Mouse (Mus musculus): ENCODE results near the gene Col16a1. TPM values are rescaled to one million over a fixed set of nuclear protein-coding genes. Genes with fewer than 3 reads are reported as not detected.

The Col16a1 gene
- total RNA-seq, 2 experiments from 2014 or later: 3.5 to 7.9 TPM

- no peak for TF ChIP-seq CTCF (IDR thresholded peaks at IDR 0.05)
- H3K27ac ChIP-seq: no peak overlapping the region
- DNase-seq: no peak
- intact Hi-C loops (cut with DNase I): no loop called here
- H3K4me3 ChIP-seq: no peak overlapping the region
Observed at GRCm38 (mm10) chr4:130130082-130130481, 82.4 kb downstream of the Col16a1 start.

GRCm38 (mm10) chr4:130130641-130131350 is 83.2 kb downstream of the Col16a1 start:
- Histone ChIP-seq H3K4me3 (no peak overlapping the region), H3K27ac (no peak overlapping the region)
- TF ChIP-seq CTCF (IDR thresholded peaks at IDR 0.05): no peak
- intact Hi-C loops (cut with DNase I): no loop called here
- DNase-seq: no peak

DNA sequence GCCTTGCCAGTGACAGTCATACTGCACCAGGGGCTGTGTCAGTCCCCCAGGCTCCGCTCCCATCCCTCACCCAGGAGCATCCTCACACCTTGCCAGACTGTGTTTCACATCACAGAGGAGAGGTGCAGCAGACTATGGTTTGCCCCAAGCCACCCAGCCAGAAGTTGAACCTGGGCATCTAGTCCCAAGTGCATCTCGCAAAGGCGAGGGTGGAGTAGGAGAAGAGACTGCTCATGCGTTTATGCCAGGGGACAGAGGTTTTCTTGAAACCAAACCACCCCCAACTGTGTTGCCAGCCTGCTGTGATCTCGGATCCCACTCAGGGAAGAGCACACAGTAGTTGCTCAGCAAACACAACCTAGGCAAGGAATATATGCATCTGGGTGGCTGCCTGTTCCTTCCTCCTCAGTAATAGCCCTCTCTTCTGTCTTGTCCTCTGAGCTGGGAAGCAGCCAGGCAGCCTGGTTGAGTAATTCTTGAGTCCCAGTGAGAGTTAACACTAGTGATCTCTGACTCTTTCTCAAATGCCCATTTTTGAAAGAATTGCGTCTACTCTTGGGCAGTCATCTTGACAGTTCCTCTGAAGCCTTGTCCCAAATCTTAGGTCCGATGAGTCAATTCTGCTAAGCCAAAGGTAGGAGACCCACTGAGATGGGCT is 83.9 kb downstream of the Col16a1 start:
- no peak for TF ChIP-seq CTCF (IDR thresholded peaks at IDR 0.05)
- H3K27ac ChIP-seq: no peak overlapping the region
- no peak for DNase-seq
- no peak overlapping the region for H3K4me3 ChIP-seq
- intact Hi-C loops (cut with DNase I): no loop called here

DNA sequence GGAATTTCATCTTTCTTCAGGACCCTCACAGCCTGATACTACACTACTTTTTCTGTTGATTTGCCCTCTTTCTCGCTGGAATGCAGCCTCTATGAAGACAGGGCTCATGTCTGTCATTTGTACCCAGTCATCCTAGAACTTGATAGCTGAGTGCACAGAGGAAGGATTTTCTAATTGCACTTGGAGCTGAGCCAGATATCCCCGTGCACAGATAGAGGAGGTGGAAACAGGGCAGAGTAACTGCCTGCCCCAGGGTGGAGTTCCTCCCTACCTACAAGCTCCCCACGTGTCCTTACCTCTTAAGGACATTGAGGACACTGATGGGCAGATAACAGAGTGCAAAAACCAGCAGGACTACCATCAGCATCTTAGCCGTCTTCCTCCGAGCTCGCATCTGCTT is 85.8 kb downstream of the Col16a1 start:
- Histone ChIP-seq H3K4me3 (no peak overlapping the region), H3K27ac (no peak overlapping the region)
- DNase-seq: no peak
- intact Hi-C loops (cut with DNase I): no loop called here
- TF ChIP-seq CTCF (IDR thresholded peaks at IDR 0.05): no peak

DNA sequence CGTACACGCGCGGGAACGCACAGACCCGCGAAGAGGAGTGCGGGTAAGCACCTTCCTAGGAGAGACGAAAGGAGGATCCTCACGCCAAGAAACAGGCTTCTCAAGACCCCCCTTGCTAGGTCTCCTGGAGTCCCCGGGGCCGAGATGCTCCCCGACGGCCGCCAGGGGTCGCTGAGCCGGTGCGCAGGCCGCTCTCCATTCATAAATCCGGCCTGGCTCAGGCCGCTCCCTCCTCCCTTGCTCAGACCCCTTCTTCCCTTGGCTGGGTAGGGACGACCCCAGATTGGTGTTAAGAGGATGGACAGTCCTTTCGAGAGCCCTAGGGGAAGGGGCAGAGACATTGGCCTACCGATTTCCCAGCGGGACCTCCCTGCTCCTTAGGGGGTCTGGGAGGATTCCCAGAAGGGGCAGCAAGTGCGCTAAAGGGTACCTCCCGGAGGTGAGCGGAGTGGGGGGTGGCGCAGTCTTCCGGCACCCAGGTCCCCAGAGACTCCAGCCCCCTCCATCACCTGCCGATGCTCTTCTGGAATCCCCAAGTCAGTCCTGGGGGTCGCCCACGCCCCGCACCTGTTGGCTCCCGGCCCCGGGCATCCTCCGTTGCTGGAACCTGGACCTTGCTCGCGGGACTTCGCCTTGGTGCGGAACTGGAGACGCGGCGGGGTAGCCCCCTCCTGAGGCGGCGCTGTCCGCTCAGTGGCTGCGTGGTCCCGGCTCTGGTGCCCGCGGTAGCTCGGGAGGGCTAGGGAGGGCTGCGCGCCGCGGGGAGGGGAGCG is 91.0 kb downstream of the Col16a1 start:
- intact Hi-C loops (cut with DNase I): loop anchor here (1.0 kb wide), 1 partner anchor 51 kb away; no protein-coding TSS in a partner anchor
- DNase-seq: peak; percentile 75
- 0 out of 2 replicates have a peak overlapping the region, but pooled peaks have one; percentile 24 for H3K27ac ChIP-seq
- TF ChIP-seq CTCF (IDR thresholded peaks at IDR 0.05): no peak; the same call in none of the 2 replicates
- H3K4me3 ChIP-seq: peak overlapping the region; percentile 60

DNA sequence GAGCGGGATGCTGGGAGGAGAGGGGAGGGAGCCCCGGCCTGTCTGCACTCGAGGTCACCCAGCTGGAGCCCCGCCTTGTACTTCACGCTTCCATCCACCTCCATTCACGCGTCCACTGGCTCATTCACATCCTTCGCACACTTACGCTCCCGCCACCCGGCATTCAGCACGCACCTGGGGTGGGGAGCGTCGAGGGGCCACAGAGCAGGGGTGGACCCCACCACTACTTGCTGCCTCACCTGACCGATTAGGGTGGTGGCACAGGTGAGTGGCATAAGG is 91.5 kb downstream of the Col16a1 start, which contains the start of gene Hcrtr1:
Gene Hcrtr1, minus strand, starts transcription at position 146 of the 279 bp plus-strand sequence.
- intact Hi-C loops (cut with DNase I): no loop called here
- peak within 1 kb of the TSS; percentile 60 for H3K4me3 ChIP-seq
- H3K27ac ChIP-seq: 0 out of 2 replicates have a peak within 1 kb of the TSS, but pooled peaks have one; percentile 24
- DNase-seq: no peak
- TF ChIP-seq CTCF (IDR thresholded peaks at IDR 0.05): no peak

GRCm38 (mm10) chr4:130140992-130141402 is 93.4 kb downstream of the Col16a1 start:
- H3K27ac ChIP-seq: no peak overlapping the region
- intact Hi-C loops (cut with DNase I): no loop called here
- no peak overlapping the region for H3K4me3 ChIP-seq
- no peak for TF ChIP-seq CTCF (IDR thresholded peaks at IDR 0.05)
- no peak for DNase-seq

DNA sequence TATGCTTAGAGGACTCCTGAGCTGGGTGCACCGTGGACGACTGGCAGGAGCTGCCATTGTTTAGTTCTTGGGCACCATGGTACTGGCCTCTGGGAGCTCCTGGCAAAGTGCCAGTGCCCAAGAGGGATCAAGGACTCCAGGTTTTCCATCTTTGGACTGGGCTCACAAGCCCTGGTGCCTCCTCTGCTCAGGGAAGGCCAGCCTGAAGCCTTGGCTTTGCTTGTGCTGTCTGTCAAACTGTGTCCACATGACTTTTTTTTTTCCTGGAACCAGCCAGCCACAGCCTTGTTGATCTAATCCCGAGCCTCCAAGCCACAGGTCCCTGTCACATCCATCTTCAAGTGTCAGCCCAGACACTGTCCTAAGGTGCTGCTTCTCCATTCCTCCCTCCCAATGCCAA is 94.1 kb downstream of the Col16a1 start:
- Histone ChIP-seq H3K27ac (no peak overlapping the region), H3K4me3 (no peak overlapping the region)
- TF ChIP-seq CTCF (IDR thresholded peaks at IDR 0.05): no peak
- DNase-seq: no peak
- intact Hi-C loops (cut with DNase I): no loop called here

DNA sequence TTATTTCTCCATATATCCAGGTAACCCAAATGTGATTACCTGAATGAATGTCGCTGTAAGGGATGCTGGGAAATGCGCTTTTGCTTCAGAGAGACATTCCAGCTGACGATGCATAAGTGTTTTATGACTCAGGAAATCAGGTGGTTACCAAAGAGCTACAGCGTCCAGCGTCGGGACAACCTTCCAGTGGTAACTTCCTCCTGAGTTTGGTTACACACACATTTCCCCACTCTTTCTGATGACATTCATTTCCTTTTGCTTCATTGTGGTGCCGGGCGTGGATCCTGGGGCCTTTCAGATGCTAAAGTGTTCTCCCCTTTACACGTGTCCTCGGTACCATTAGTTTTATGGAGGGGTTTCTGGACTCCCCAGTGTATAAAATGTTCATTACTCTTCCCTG is 100.8 kb downstream of the Col16a1 start:
- TF ChIP-seq CTCF (IDR thresholded peaks at IDR 0.05): no peak
- no peak for DNase-seq
- Histone ChIP-seq H3K4me3 (no peak overlapping the region), H3K27ac (no peak overlapping the region)
- intact Hi-C loops (cut with DNase I): no loop called here

Other genes with a start within 250 kb of the Col16a1 start
- 100 to 1,000 TPM; 569 to 658 TPM for gene Ptp4a2, start 236.6 kb upstream of the Col16a1 start, total RNA-seq (2021)
- not detected for gene Spocd1, start 118.6 kb upstream of the Col16a1 start, total RNA-seq (2021)
- gene Adgrb2, start 63.0 kb upstream of the Col16a1 start, total RNA-seq (2021): under 1 TPM; 0.48 to 0.59 TPM
- gene Pef1, start 54.7 kb downstream of the Col16a1 start, total RNA-seq (2021): 10 to 100 TPM; 37.3 to 37.5 TPM
- not detected for gene Hcrtr1, start 91.5 kb downstream of the Col16a1 start, total RNA-seq (2021)
- 10 to 100 TPM; 18.7 to 45.2 TPM for gene Tinagl1, start 127.3 kb downstream of the Col16a1 start, total RNA-seq (2021)
- gene Gm853, start 174.6 kb downstream of the Col16a1 start, total RNA-seq (2021): not detected
- 10 to 100 TPM; 48.0 to 70.7 TPM for gene Serinc2, start 231.4 kb downstream of the Col16a1 start, total RNA-seq (2021)

Measured in gastrocnemius, adult 2 months (tissue).